Mouse (Mus musculus) liver, embryonic 12.5 days (tissue): Measurements from ENCODE around the gene Hmgn3. TPM values are rescaled to one million over a fixed set of nuclear protein-coding genes. Genes with fewer than 3 reads are reported as not detected.

Experiments used
- ATAC-seq: fragments of 200-750 bp; cut with Nextera tagmentation; 2 replicates; pipeline ENCODE4 v1.8.0; 2017; ENCODE audit warnings: moderate number of reproducible peaks, mild to moderate bottlenecking, moderate library complexity
- H3K27ac ChIP-seq: fragments of 300-500 bp; sonication (generic); 2 replicates; pipeline ENCODE4 v1.5.1; 2016; ENCODE audit warnings: mild to moderate bottlenecking
- H3K27me3 ChIP-seq: fragments of 300-500 bp; sonication (generic); replicated peaks from 2 replicates; pipeline ENCODE4 v1.6.1; 2016; ENCODE audit warnings: mild to moderate bottlenecking, moderate library complexity
- H3K36me3 ChIP-seq: fragments of 300-500 bp; sonication (generic); 2 replicates; pipeline ENCODE4 v1.6.1; 2016; ENCODE audit warnings: mild to moderate bottlenecking, moderate library complexity
- H3K4me1 ChIP-seq: fragments of 300-500 bp; sonication (generic); 2 replicates; pipeline ENCODE4 v1.6.1; 2016
- H3K4me2 ChIP-seq: fragments of 300-500 bp; sonication (generic); 2 replicates; pipeline ENCODE4 v1.6.1; 2016; ENCODE audit warnings: mild to moderate bottlenecking, moderate library complexity
- H3K4me3 ChIP-seq: fragments of 300-500 bp; sonication (generic); 2 replicates; pipeline ENCODE4 v1.5.1; 2016; ENCODE audit warnings: mild to moderate bottlenecking, moderate library complexity
- H3K9ac ChIP-seq: fragments of 300-500 bp; sonication (generic); 2 replicates; pipeline ENCODE4 v1.6.1; 2016; ENCODE audit warnings: mild to moderate bottlenecking, moderate library complexity
- H3K9me3 ChIP-seq: fragments of 300-500 bp; sonication (generic); replicated peaks from 2 replicates; pipeline ENCODE4 v1.6.1; 2016; ENCODE audit warnings: mild to moderate bottlenecking, moderate library complexity
- WGBS: fragments of 180-500 bp; shearing (Covaris S2); methylation state at CpG from one replicate; pipeline ENCODE4 v1.1.7; 2016; ENCODE audit not compliant: insufficient replicate concordance; 5-methylcytosine and 5-hydroxymethylcytosine counted together
- polyA plus RNA-seq: library from polyadenylated mRNA; unstranded; fragments of >200 nt; fragmentation: Nextera tagmentation; extraction: Ambion mirVana; gene quantifications from 2 replicates; pipeline ENCODE4 v1.2.1, GENCODE M21; 2016

Hmgn3 gene
- polyA plus RNA-seq, 1 experiment from 2014 or later = 4.6 TPM

DNA sequence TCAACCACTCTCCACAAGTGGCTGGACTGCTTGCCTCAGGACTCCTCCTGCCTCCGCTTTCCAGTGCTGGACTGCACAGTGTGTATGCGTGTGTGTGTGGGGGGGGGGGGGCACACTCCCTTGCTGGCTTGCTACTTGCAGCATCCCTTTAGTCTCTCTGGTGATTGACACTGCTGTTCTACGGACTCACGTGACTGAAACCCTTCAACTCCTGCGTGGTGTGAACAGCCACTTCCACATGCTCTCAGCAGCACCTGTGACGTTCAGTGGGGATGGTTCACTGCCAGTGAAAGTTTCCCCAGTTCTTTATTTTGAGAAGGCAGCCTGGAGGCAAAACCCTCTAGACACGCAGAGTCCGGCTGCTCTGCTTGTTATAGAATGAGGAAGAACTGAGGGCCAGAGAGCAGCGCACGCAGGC is 32.7 kb downstream of the Hmgn3 start:
- no peaks in the 10 kb centered on the region for H3K4me1 ChIP-seq
- H3K4me3 ChIP-seq = no peak overlapping the region
- H3K9me3 ChIP-seq = no peaks in the 10 kb centered on the region
- no peaks in the 10 kb centered on the region for H3K36me3 ChIP-seq
- H3K27me3 ChIP-seq = no peaks in the 10 kb centered on the region
- H3K27ac ChIP-seq = no peak overlapping the region
- 0 out of 2 replicates have a peak, but pooled peaks have one; percentile 15 for ATAC-seq
- no peak overlapping the region for H3K9ac ChIP-seq
- WGBS = 73% methylated on average over 10 of the region's 10 CpGs
- no peak overlapping the region for H3K4me2 ChIP-seq

DNA sequence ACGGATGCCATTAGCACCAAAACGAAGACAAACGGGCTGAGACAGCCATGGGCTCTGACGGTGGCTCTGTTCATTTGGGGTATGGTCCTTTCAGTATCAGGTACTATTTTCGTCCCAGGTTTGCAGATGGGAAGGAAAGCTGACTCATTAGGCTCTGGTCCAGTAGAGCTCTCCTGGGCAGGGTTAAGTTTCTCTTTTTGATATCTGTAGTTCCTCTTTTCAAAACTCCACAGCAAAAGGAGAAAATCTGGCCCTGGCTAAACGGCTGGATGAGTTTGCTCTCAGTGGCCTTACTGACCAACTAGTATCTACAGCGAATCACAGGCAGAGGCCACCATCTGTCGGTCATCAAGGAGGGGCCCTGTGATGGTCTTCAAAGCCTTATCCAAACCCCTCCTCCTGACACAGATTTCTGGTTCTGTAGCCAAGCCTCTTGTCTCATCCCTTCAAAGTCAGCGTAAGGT is 34.1 kb downstream of the Hmgn3 start:
- 44% methylated on average over 9 of the region's 9 CpGs for WGBS
- ATAC-seq = no peak
- Histone ChIP-seq H3K27me3 (no peaks in the 10 kb centered on the region), H3K9me3 (no peaks in the 10 kb centered on the region), H3K4me1 (no peaks in the 10 kb centered on the region), H3K36me3 (no peaks in the 10 kb centered on the region), H3K27ac (no peak overlapping the region), H3K4me3 (no peak overlapping the region), H3K4me2 (no peak overlapping the region), H3K9ac (no peak overlapping the region)

DNA sequence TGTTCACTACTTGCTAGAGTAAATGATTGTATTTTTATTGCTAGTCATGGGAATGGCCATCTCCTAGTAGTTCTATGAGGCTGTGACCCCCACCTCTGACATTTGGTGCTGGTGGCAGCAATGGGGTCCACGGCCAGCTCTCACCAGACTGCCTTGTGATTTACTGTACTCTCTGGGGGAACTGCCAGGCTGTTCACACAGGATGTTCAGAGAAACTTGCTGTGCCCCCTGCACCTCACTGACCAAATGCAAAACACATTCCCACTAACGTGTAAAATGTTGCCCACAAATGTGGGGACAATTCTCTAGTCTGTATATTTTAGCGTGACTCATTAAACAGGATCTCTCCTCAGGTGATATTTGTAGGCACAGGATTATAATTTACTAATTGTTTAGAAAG is 34.7 kb downstream of the Hmgn3 start:
- no peaks in the 10 kb centered on the region for H3K36me3 ChIP-seq
- no peaks in the 10 kb centered on the region for H3K9me3 ChIP-seq
- no peaks in the 10 kb centered on the region for H3K4me1 ChIP-seq
- no peak overlapping the region for H3K4me3 ChIP-seq
- H3K4me2 ChIP-seq = no peak overlapping the region
- ATAC-seq = no peak
- WGBS = 57% methylated on average over 3 of the region's 3 CpGs
- H3K27ac ChIP-seq = no peak overlapping the region
- H3K27me3 ChIP-seq = no peaks in the 10 kb centered on the region
- no peak overlapping the region for H3K9ac ChIP-seq

DNA sequence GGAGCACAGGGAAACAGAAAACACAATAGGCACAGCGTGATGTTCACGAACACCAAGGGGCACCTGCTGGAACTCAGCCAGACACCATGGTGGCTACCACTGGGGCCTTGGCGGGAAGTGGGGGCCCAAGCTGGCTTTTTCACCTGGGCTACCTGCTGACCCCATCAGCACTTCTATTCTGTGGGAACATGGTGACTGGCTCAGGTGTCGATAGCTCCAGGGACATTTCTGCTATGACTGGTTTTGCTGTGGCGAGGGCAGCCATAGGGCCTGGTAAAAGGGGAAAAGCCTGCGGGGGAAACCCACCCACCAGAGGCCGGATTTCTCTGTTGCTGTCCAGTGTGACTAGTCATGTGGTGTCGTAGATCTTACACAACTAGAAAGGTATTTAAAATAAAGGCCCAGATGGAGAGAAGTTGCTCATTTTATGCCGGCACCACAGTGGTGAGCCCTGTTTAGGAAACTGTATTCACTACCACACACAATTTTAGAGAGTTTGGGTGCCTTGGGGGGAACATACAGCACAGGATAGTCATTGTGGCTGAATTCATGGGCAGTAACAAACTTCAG is 35.3 kb downstream of the Hmgn3 start:
- no peak overlapping the region for H3K4me2 ChIP-seq
- H3K4me3 ChIP-seq = no peak overlapping the region
- no peaks in the 10 kb centered on the region for H3K27me3 ChIP-seq
- ATAC-seq = no peak
- H3K4me1 ChIP-seq = no peaks in the 10 kb centered on the region
- no peaks in the 10 kb centered on the region for H3K9me3 ChIP-seq
- H3K36me3 ChIP-seq = no peaks in the 10 kb centered on the region
- WGBS = 65% methylated on average over 9 of the region's 9 CpGs
- no peak overlapping the region for H3K9ac ChIP-seq
- no peak overlapping the region for H3K27ac ChIP-seq

DNA sequence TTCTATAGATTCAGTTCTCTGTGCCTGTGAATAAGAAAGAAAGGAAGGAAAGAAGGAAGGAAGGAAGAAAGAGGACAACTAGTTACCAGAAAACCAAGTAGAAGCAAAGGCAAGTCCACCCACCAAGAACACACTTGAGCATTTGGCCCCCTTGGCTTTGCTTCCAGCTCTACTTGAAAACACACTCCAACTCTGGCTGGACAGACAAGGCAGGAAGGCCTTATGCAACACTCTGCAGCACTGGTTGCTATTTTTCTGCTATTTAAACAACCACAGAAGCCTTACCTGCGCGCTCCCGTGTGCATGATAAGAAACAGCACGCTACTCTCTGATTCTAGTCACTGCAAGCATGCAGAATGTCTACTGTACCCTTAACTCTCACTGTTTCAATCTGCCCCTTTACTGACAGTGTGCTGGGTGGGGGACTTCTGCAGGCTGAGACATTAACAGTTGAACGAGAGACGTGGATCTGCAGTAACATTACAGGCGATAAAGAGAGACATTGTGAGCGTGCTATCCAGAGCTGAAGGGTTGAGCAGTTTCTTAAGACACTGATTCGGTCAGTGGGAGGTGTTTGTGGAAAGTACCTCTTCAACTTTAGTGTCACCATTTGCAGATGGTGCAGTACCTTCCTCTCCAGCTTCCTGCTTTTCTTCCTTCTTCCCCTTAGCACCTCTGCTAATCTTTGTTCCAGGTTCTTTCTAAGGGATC is 35.9 kb downstream of the Hmgn3 start:
- Histone ChIP-seq H3K27me3 (no peaks in the 10 kb centered on the region), H3K4me2 (no peak overlapping the region), H3K4me1 (no peaks in the 10 kb centered on the region), H3K27ac (no peak overlapping the region), H3K9me3 (no peaks in the 10 kb centered on the region), H3K36me3 (no peaks in the 10 kb centered on the region), H3K9ac (no peak overlapping the region), H3K4me3 (no peak overlapping the region)
- WGBS = 81% methylated on average over 9 of the region's 9 CpGs
- ATAC-seq = no peak

DNA sequence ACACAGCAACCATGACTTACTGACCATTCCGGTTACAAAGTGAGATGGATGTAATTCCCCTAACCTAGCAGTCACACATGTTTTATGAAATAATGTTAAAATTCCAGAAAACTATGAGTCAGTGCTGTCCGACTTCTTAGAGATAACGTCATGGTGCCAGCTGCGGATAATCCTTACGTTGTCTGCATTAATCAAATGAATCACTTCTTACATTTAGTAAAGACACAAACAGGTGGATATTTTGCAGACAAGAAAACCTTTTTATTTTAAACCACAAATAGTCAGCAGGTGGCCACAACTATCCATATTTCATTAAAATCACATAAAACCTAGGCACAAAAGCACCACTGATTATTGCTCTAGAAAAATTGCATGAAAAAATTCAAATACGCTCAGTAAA is 36.8 kb downstream of the Hmgn3 start:
- no peaks in the 10 kb centered on the region for H3K4me1 ChIP-seq
- ATAC-seq = no peak
- no peaks in the 10 kb centered on the region for H3K36me3 ChIP-seq
- no peaks in the 10 kb centered on the region for H3K27me3 ChIP-seq
- 82% methylated on average over 6 of the region's 6 CpGs for WGBS
- H3K27ac ChIP-seq = no peak overlapping the region
- no peak overlapping the region for H3K4me3 ChIP-seq
- H3K9ac ChIP-seq = no peak overlapping the region
- no peaks in the 10 kb centered on the region for H3K9me3 ChIP-seq
- no peak overlapping the region for H3K4me2 ChIP-seq

DNA sequence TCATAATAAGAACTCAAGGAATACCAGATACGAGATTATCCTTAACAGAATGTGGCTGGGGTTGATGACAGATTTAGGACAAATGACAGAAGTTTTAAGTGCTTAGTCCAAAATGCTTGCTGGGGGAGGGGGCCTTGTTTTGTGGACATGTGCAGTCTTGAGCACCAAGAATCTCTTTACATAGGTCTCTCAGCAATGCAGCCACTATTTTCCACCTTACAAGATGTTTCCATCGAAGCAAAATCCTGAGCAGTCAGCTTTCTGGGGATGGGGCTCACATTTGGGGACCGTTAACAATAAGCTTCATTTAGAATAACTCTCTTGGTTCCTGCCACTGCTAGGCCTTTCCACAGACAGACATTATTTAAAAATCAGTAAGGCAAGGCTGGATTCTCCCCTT is 37.7 kb downstream of the Hmgn3 start:
- H3K27me3 ChIP-seq = no peaks in the 10 kb centered on the region
- no peak overlapping the region for H3K4me2 ChIP-seq
- H3K4me1 ChIP-seq = no peaks in the 10 kb centered on the region
- no peaks in the 10 kb centered on the region for H3K9me3 ChIP-seq
- WGBS = 71% methylated on average over 3 of the region's 3 CpGs
- H3K27ac ChIP-seq = no peak overlapping the region
- no peak overlapping the region for H3K4me3 ChIP-seq
- no peak overlapping the region for H3K9ac ChIP-seq
- no peaks in the 10 kb centered on the region for H3K36me3 ChIP-seq
- no peak for ATAC-seq

DNA sequence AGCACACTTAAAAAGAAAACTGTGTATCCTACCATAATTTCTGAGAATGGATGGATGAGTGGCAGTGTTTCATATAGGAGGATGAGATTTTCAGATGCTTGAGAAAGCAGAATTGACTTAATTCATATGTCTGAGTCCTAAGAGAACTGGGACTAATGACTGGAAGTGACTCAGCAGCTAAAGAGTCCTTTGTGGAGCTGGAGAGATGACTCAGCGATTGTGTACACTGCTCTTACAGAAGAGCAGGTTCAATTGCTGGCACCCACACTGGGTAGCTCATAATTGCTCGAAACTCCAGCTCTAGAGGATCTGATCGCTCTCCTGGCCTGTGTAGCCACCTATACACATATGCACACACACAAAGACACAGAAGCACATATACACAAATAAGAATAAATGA is 42.7 kb downstream of the Hmgn3 start:
- no peaks in the 10 kb centered on the region for H3K36me3 ChIP-seq
- H3K4me2 ChIP-seq = no peak overlapping the region
- H3K4me3 ChIP-seq = no peak overlapping the region
- WGBS = 51% methylated on average over 3 of the region's 3 CpGs
- no peak overlapping the region for H3K9ac ChIP-seq
- no peaks in the 10 kb centered on the region for H3K4me1 ChIP-seq
- no peak for ATAC-seq
- no peaks in the 10 kb centered on the region for H3K9me3 ChIP-seq
- no peak overlapping the region for H3K27ac ChIP-seq
- no peaks in the 10 kb centered on the region for H3K27me3 ChIP-seq

DNA sequence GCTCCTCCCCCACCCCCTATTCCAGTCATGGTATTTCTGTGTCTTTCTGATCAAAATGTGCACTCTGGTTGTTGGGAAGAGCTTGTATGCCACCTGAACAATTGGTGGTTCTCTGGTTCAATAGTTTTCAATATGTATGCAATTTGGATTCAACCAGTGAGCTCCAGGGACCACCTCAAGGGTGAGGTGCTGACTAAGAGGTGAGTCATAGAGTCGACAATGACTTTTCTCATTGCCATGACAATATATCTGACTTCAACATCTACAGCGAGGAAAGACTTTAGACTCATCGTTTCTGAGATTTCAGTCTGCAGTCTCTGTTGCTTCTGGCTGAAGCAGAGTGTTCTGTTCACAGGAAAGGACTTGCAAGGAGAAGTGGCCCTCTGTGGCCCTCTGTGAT is 44.8 kb downstream of the Hmgn3 start:
- WGBS = 66% methylated on average over 3 of the region's 3 CpGs
- H3K27me3 ChIP-seq = no peaks in the 10 kb centered on the region
- no peak for ATAC-seq

DNA sequence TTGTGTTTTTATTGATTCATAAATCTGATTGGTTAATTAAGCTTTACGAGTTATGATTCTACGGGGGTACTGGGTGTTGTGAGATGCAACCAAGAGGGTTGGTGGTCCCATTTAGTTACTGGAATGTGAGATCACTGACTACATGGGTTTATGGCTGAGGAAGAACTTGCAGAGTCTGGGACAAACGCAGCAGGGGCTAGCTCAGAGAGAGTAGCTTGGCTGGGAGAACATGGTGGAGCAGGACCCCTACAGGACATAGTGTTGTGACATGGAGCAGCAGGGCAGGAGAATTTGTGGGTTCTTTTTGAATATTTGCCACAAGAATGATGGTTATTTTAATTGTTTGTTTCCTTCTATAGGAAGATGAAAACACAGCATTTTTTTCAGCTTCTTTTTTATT is 45.7 kb downstream of the Hmgn3 start:
- 54% methylated on average over 3 of the region's 3 CpGs for WGBS
- no peak for ATAC-seq
- H3K27me3 ChIP-seq = no peaks in the 10 kb centered on the region
- no peaks in the 10 kb centered on the region for H3K36me3 ChIP-seq
- no peaks in the 10 kb centered on the region for H3K9me3 ChIP-seq
- no peak overlapping the region for H3K9ac ChIP-seq
- H3K27ac ChIP-seq = no peak overlapping the region
- H3K4me3 ChIP-seq = no peak overlapping the region
- H3K4me1 ChIP-seq = no peaks in the 10 kb centered on the region
- no peak overlapping the region for H3K4me2 ChIP-seq

More for the DNA sequence above, 44.8 kb downstream of the Hmgn3 start:
- Histone ChIP-seq H3K27ac (no peak overlapping the region), H3K9ac (no peak overlapping the region), H3K4me3 (no peak overlapping the region), H3K9me3 (no peaks in the 10 kb centered on the region), H3K4me2 (no peak overlapping the region), H3K36me3 (no peaks in the 10 kb centered on the region), H3K4me1 (no peaks in the 10 kb centered on the region)

DNA sequence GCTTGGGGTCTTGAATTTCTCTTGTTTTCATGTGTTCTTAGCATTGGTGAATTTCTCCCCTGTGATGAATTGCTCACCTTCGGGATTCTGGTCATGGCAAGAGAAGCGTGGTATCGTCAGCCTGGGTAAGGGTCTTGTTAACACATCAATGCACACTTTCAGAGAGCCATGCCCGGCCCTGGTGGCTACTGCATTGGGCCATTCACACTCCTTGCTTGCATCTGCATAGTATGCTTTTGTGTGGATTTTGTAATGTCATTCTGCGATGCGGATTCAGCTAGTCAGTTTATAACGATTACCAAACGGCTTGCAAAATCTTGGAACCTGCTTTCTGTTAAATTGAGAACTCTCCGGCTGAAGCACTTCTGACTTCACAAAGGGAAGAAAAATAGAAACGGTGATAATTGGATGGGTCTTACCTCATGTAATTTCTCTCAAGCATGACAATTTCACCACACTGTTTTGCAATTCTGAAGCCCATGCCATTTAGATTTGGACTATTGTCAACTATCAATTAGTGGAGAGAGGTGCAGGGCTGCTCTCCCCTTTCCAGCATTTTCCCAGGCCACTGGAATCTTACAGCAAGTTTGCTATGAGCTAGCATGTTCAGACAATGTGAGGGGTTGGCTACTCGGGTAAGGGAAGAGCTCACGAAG is 47.7 kb downstream of the Hmgn3 start:
- H3K4me3 ChIP-seq = no peak overlapping the region
- no peak overlapping the region for H3K4me2 ChIP-seq
- no peaks in the 10 kb centered on the region for H3K27me3 ChIP-seq
- H3K9me3 ChIP-seq = no peaks in the 10 kb centered on the region
- no peaks in the 10 kb centered on the region for H3K36me3 ChIP-seq
- H3K4me1 ChIP-seq = no peaks in the 10 kb centered on the region
- H3K27ac ChIP-seq = no peak overlapping the region
- WGBS = 74% methylated on average over 12 of the region's 12 CpGs
- H3K9ac ChIP-seq = no peak overlapping the region
- no peak for ATAC-seq

DNA sequence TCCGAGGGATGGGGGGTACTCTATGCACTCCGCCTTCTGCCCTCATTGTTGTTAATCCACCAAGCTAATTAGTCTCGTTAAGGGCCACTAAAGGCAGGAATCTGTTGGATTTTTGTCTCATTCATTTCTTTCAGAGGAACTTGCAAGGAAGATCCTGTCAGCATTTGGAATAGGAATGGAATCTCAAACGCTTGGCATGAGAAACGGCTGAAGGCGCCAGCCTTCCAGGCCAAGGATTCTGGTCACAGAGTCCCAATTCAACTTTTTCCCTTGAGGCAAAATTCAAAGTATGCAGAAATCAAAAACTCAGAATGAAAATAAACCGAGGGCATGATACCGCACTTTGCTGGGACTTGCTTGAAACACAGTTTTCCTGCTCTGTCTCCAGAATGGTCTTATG is 48.7 kb downstream of the Hmgn3 start:
- 72% methylated on average over 8 of the region's 8 CpGs for WGBS
- H3K27me3 ChIP-seq = no peaks in the 10 kb centered on the region

More for the DNA sequence above, 48.7 kb downstream of the Hmgn3 start:
- H3K4me1 ChIP-seq = no peaks in the 10 kb centered on the region
- H3K36me3 ChIP-seq = no peaks in the 10 kb centered on the region
- no peak overlapping the region for H3K4me2 ChIP-seq
- H3K4me3 ChIP-seq = no peak overlapping the region
- H3K27ac ChIP-seq = no peak overlapping the region
- ATAC-seq = no peak
- H3K9me3 ChIP-seq = no peaks in the 10 kb centered on the region
- H3K9ac ChIP-seq = no peak overlapping the region
